Mouse (Mus musculus) yolk sac, embryonic 10.5 days (tissue): ENCODE measurements around the gene Olfr1323.

Experiments
- DNase-seq: peaks from one replicate; pipeline ENCODE4 v3.0.0-alpha.2; 2017; ENCODE audit warnings: low spot score

Olfr1323 gene

GRCm38 (mm10) chrX:50019259-50019658 is at the start of gene Olfr1323:
TSS of gene Olfr1323 (minus strand) at chrX:50019359.
- DNase-seq: no peak

DNA sequence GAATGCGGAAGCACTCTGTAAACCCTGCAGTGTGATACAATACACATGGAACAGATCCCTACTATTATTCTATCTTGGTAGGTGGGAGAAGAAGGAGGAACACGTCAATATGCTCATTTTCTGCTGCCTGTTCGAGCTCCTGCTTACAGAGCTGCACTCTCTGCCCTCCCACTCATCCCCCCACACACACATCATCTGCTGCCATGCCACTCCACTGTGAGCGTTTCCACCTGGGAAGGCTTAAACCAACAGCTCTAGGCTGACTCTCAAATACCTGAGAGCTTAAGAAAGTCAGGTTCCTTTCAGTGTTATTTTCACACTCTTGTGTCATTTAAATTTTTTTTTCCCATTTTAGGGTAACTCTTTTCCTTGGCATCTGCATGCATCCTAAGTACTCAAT is 6.9 kb downstream of the Olfr1323 start:
- no peak for DNase-seq
